Mouse (Mus musculus): ENCODE results near the gene Vdac1. TPM values are rescaled to one million over a fixed set of nuclear protein-coding genes. Genes with fewer than 3 reads are reported as not detected.

Vdac1 gene
- polyA plus RNA-seq, 1 experiment from 2014 or later = 484 TPM

- H3K4me2 ChIP-seq = no peak overlapping the region
- no peaks in the 10 kb centered on the region for H3K36me3 ChIP-seq
- no peaks in the 10 kb centered on the region for H3K4me1 ChIP-seq (replicated peaks)
- no peak overlapping the region for H3K9ac ChIP-seq
- WGBS = 78% methylated on average over 4 of the region's 4 CpGs
- H3K27me3 ChIP-seq = no peaks in the 10 kb centered on the region
- H3K9me3 ChIP-seq (replicated peaks) = no peaks in the 10 kb centered on the region
- no peak for ATAC-seq (replicated peaks; ENCODE audit: insufficient number of reproducible peaks, insufficient read depth, low FRiP score, low read depth)
- H3K27ac ChIP-seq = no peak overlapping the region
- H3K4me3 ChIP-seq = no peak overlapping the region
Observed at GRCm38 (mm10) chr11:52335263-52335662, 25.4 kb upstream of the Vdac1 start.

GRCm38 (mm10) chr11:52335924-52336323 lies 24.7 kb upstream of the Vdac1 start:
- Histone ChIP-seq H3K27ac (no peak overlapping the region), H3K9ac (no peak overlapping the region), H3K27me3 (no peaks in the 10 kb centered on the region), H3K4me3 (no peak overlapping the region), H3K4me1 (replicated peaks) (peaks cover 4% of the 10 kb centered on the region), H3K4me2 (no peak overlapping the region), H3K36me3 (no peaks in the 10 kb centered on the region), H3K9me3 (replicated peaks) (no peaks in the 10 kb centered on the region)
- no peak for ATAC-seq (replicated peaks; ENCODE audit: insufficient number of reproducible peaks, insufficient read depth, low FRiP score, low read depth)
- 64% methylated on average over 7 of the region's 7 CpGs for WGBS

GRCm38 (mm10) chr11:52337651-52338295 lies 22.9 kb upstream of the Vdac1 start:
- Histone ChIP-seq H3K9ac (no peak overlapping the region), H3K4me3 (no peak overlapping the region), H3K9me3 (replicated peaks) (no peaks in the 10 kb centered on the region), H3K27ac (no peak overlapping the region), H3K4me1 (replicated peaks) (peaks cover 9% of the 10 kb centered on the region), H3K36me3 (no peaks in the 10 kb centered on the region), H3K27me3 (no peaks in the 10 kb centered on the region), H3K4me2 (no peak overlapping the region)
- WGBS = 65% methylated on average over 10 of the region's 10 CpGs
- ATAC-seq (replicated peaks; ENCODE audit: insufficient number of reproducible peaks, insufficient read depth, low FRiP score, low read depth) = no peak

- Histone ChIP-seq H3K4me1 (replicated peaks) (peaks cover 9% of the 10 kb centered on the region), H3K4me3 (no peak overlapping the region), H3K9ac (no peak overlapping the region), H3K27ac (no peak overlapping the region), H3K4me2 (no peak overlapping the region), H3K9me3 (replicated peaks) (no peaks in the 10 kb centered on the region), H3K36me3 (no peaks in the 10 kb centered on the region), H3K27me3 (no peaks in the 10 kb centered on the region)
- 49% methylated on average over 3 of the region's 3 CpGs for WGBS
- no peak for ATAC-seq (replicated peaks; ENCODE audit: insufficient number of reproducible peaks, insufficient read depth, low FRiP score, low read depth)
Observed at GRCm38 (mm10) chr11:52338351-52338750, 22.3 kb upstream of the Vdac1 start.

- 93% methylated on average over 4 of the region's 4 CpGs for WGBS
- no peak overlapping the region for H3K4me2 ChIP-seq
- H3K9me3 ChIP-seq (replicated peaks) = no peaks in the 10 kb centered on the region
- H3K9ac ChIP-seq = no peak overlapping the region
- H3K4me3 ChIP-seq = no peak overlapping the region
- ATAC-seq (replicated peaks; ENCODE audit: insufficient number of reproducible peaks, insufficient read depth, low FRiP score, low read depth) = no peak
- no peaks in the 10 kb centered on the region for H3K36me3 ChIP-seq
- no peaks in the 10 kb centered on the region for H3K27me3 ChIP-seq
- no peak overlapping the region for H3K27ac ChIP-seq
- peaks cover 9% of the 10 kb centered on the region for H3K4me1 ChIP-seq (replicated peaks)
Observed at GRCm38 (mm10) chr11:52339098-52339497, 21.6 kb upstream of the Vdac1 start.

GRCm38 (mm10) chr11:52339512-52339911 lies 21.1 kb upstream of the Vdac1 start:
- no peak for ATAC-seq (replicated peaks; ENCODE audit: insufficient number of reproducible peaks, insufficient read depth, low FRiP score, low read depth)
- Histone ChIP-seq H3K4me2 (no peak overlapping the region), H3K9ac (no peak overlapping the region), H3K4me3 (no peak overlapping the region), H3K9me3 (replicated peaks) (no peaks in the 10 kb centered on the region), H3K27ac (no peak overlapping the region), H3K4me1 (replicated peaks) (peaks cover 9% of the 10 kb centered on the region), H3K27me3 (no peaks in the 10 kb centered on the region), H3K36me3 (no peaks in the 10 kb centered on the region)
- WGBS = 83% methylated on average over 12 of the region's 12 CpGs

- Histone ChIP-seq H3K4me1 (replicated peaks) (peaks cover 9% of the 10 kb centered on the region), H3K9ac (no peak overlapping the region), H3K36me3 (no peaks in the 10 kb centered on the region), H3K4me2 (no peak overlapping the region), H3K27ac (no peak overlapping the region), H3K27me3 (peaks cover 4% of the 10 kb centered on the region; the same call in 1 of the 2 replicates), H3K9me3 (replicated peaks) (no peaks in the 10 kb centered on the region), H3K4me3 (no peak overlapping the region)
- WGBS = 78% methylated on average over 12 of the region's 12 CpGs
- ATAC-seq (replicated peaks; ENCODE audit: insufficient number of reproducible peaks, insufficient read depth, low FRiP score, low read depth) = no peak
Observed at GRCm38 (mm10) chr11:52340123-52340864, 20.4 kb upstream of the Vdac1 start.

GRCm38 (mm10) chr11:52341001-52341400 lies 19.7 kb upstream of the Vdac1 start:
- no peak overlapping the region for H3K4me2 ChIP-seq
- ATAC-seq (replicated peaks; ENCODE audit: insufficient number of reproducible peaks, insufficient read depth, low FRiP score, low read depth) = 0 out of 2 replicates have a peak, but pooled peaks have one; percentile 34
- H3K4me3 ChIP-seq = no peak overlapping the region
- H3K9me3 ChIP-seq (replicated peaks) = no peaks in the 10 kb centered on the region
- H3K4me1 ChIP-seq (replicated peaks) = peaks cover 11% of the 10 kb centered on the region
- H3K27me3 ChIP-seq = peaks cover 4% of the 10 kb centered on the region; the same call in 1 of the 2 replicates
- no peaks in the 10 kb centered on the region for H3K36me3 ChIP-seq
- 38% methylated on average over 9 of the region's 9 CpGs for WGBS
- H3K9ac ChIP-seq = no peak overlapping the region
- no peak overlapping the region for H3K27ac ChIP-seq

- no peak overlapping the region for H3K4me2 ChIP-seq
- 73% methylated on average over 5 of the region's 5 CpGs for WGBS
- peaks cover 4% of the 10 kb centered on the region; the same call in 1 of the 2 replicates for H3K27me3 ChIP-seq
- H3K9me3 ChIP-seq (replicated peaks) = no peaks in the 10 kb centered on the region
- no peak overlapping the region for H3K9ac ChIP-seq
- no peak overlapping the region for H3K4me3 ChIP-seq
- no peaks in the 10 kb centered on the region for H3K36me3 ChIP-seq
- H3K4me1 ChIP-seq (replicated peaks) = peaks cover 14% of the 10 kb centered on the region
- H3K27ac ChIP-seq = no peak overlapping the region
- ATAC-seq (replicated peaks; ENCODE audit: insufficient number of reproducible peaks, insufficient read depth, low FRiP score, low read depth) = no peak
Observed at GRCm38 (mm10) chr11:52341476-52341875, 19.2 kb upstream of the Vdac1 start.

GRCm38 (mm10) chr11:52342296-52342695 lies 18.4 kb upstream of the Vdac1 start:
- Histone ChIP-seq H3K4me1 (replicated peaks) (peaks cover 18% of the 10 kb centered on the region), H3K9me3 (replicated peaks) (no peaks in the 10 kb centered on the region), H3K4me3 (no peak overlapping the region), H3K4me2 (no peak overlapping the region), H3K36me3 (no peaks in the 10 kb centered on the region), H3K27ac (no peak overlapping the region), H3K27me3 (peaks cover 4% of the 10 kb centered on the region; the same call in 1 of the 2 replicates), H3K9ac (no peak overlapping the region)
- ATAC-seq (replicated peaks; ENCODE audit: insufficient number of reproducible peaks, insufficient read depth, low FRiP score, low read depth) = no peak
- WGBS = 74% methylated on average over 4 of the region's 4 CpGs

GRCm38 (mm10) chr11:52343162-52343561 lies 17.5 kb upstream of the Vdac1 start:
- Histone ChIP-seq H3K27me3 (peaks cover 4% of the 10 kb centered on the region; the same call in 1 of the 2 replicates), H3K9ac (no peak overlapping the region), H3K4me2 (no peak overlapping the region), H3K9me3 (replicated peaks) (no peaks in the 10 kb centered on the region), H3K4me3 (no peak overlapping the region), H3K4me1 (replicated peaks) (peaks cover 18% of the 10 kb centered on the region), H3K27ac (no peak overlapping the region), H3K36me3 (no peaks in the 10 kb centered on the region)
- WGBS = 0% methylated on average over 6 of the region's 6 CpGs
- no peak for ATAC-seq (replicated peaks; ENCODE audit: insufficient number of reproducible peaks, insufficient read depth, low FRiP score, low read depth)
